Mouse (Mus musculus) kidney, adult 8-10 months (tissue): Measurements from ENCODE around the gene Sap25.

Experiments used
- DNase-seq, 2 experiments: peaks; one replicate each; pipeline ENCODE4 v3.0.0; 2022

Sap25 gene

DNA sequence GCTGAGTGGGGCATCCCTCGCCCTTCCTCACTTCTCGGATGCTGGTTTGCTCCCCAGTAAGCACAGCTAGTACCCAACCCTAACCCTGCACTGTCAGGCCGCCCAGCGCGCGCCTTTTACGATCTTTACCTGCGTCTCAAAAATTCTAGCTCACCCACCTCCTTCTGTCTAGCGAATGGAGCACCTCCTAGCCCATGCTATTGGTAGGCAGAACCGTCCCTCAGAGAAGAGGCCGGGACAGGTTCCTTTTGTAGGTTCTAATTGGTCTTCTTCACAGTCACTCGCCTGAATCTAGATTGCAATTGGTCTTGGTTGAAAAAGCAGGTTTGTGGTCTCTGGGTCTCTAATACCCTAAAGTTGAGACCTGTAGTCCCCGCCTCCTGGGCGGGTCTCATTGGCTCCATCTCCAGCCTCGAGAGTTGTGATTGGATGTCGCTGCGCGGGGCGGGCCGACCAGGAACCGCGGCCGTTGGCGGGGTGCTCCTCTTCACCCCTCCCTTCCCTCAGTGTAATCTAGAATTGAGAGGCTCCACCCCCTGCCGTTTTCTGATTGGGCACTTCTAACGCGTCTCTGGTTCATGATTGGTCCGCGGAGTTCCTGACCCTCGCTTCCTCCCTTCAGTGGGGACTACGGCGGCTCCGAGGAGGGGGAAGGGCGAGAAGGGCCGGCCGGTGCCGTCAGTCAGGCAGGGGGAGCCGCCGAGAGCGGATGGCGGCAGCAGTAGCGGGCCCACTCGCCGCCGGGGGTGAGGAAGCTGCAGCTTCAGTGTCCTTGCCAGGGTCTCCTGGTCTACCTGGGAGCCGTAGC, 12.4 kb upstream of the Sap25 start, which contains the start of the genes Fbxo24, Lrch4 and Gm20605:
TSS of gene Fbxo24 (minus strand) at position 505 of the 808 bp plus-strand sequence.
TSS of gene Lrch4 (plus strand) at position 624 of the 808 bp plus-strand sequence.
TSS of gene Gm20605 (plus strand) at position 678 of the 808 bp plus-strand sequence.
- peak; percentile 100 for DNase-seq

DNA sequence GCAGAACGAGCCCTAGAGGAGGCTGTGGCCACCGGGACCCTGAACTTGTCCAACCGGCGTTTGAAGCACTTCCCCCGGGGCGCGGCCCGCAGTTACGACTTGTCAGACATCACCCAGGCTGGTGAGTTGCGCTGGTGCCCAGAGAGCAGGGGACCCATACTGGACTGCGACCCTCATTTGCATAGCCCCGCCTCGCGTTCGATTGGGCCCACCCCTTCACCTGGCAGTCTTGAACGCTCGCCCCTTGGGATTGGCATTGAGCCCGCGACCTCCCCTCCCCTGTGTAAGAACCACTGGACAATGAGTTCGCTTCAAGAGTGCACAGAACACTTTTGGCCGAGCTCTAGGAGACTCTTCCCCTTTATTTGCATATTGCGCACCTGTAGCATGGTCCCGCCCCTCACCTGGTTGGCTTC, 11.8 kb upstream of the Sap25 start:
- peak; percentile 81 to 83 for DNase-seq

DNA sequence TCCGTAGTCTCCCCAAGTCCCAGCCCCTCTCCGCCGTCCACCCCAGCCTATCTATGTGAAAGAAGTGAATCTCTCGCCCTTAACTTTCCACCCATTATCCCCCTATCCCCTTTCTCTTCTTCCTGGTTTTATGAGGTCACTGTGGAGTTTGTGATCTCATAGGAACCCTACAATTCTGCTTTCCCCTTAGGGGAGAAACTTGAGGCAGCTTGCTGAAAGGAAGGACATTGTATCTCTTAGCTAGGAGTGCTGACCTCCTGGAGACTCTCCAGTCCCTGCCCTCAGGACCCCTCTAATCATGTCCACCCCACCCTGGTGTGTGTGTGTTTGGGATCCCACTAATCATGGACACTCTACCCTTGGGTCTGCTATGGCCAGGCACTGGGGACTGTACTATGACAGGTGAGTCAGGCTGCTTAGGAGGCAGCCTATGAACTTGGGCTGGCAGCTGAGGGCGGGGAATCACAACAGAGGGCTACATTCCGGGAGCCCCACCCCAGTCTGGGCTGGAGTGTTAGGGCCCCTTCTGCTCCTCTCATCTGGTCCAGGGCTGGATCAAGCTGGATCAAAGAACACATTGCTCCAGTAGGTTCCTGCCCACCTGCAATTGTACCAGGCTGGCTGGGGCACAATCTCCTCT, 11.1 kb upstream of the Sap25 start:
- DNase-seq: peak; percentile 68 to 83

GRCm38 (mm10) chr5:137630602-137631001, 10.5 kb upstream of the Sap25 start:
- DNase-seq: peak; percentile 45 to 72

DNA sequence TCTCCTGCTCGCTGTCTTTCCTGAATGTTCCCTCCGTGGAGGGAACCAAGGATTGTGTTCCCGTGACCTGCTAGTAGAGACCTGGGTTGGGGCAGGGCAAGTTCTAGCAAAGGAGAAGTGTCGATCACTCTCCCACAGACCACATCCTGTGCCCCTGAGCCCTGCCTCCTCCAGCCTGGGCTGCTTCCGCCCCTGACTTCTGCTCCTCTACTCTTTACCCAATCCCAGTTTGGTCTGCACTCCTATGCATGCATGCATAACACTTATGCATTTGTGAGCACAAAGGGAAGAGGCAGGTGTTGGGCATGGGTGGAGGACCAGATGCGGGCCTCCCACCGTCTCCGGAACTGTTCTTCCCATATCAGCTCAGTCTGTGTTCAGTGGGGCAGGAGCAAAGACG, 10.0 kb upstream of the Sap25 start:
- peak in 1 of 2 experiments; percentile 32 for DNase-seq

GRCm38 (mm10) chr5:137631591-137631990, 9.5 kb upstream of the Sap25 start:
- DNase-seq: no peak

GRCm38 (mm10) chr5:137633397-137634084, 7.6 kb upstream of the Sap25 start:
- DNase-seq: no peak

DNA sequence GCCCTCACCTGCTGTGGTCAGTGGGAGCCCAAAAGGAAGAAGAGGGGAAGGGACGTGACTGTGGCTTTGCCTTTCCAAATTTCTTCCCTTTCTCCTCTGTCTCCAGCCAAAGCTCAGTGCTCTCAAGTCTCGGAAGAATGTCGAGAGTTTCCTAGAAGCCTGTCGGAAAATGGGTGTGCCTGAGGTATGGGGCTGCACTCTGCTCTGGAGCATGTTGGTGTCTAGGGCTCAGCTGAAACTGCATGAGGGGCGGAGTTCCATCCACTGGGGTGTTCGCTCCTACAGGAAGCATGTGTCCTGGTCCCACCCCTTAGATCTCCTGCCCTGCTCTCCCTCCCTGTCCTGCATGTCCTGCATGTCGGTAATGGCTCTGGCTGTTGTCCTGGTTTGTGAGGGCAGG, 1.7 kb upstream of the Sap25 start:
- DNase-seq: no peak

GRCm38 (mm10) chr5:137642886-137643285, 1.8 kb downstream of the Sap25 start:
- DNase-seq: no peak

GRCm38 (mm10) chr5:137644484-137644883, 3.4 kb downstream of the Sap25 start:
- no peak for DNase-seq

DNA sequence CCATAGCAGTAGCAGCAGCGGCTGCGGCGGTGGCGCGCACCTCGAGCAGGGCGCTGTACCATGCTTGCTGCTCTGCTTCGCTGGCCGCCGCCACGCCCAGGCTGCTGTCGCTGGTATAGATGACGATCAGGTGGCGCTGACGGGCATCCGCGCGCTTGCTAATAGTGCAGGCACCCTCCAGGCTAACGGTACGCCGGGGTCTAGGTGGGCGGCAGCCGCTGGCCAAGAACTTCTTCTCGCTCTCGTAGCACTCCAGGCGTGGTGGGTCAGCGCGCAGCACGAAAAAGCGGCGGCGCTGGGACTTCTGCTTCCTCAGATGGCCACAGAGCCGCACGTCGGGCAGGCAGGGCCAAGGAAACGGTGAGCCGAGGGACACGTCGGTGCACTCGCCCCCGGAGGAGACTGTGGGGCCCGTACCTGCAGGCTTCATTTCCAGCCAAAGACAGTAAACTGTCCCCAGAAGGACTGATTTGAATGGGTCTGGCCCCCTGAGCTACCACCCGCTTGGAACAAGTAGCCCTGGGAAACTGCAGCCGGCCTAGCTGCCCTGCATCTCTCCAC, 4.0 kb downstream of the Sap25 start:
- DNase-seq: no peak

DNA sequence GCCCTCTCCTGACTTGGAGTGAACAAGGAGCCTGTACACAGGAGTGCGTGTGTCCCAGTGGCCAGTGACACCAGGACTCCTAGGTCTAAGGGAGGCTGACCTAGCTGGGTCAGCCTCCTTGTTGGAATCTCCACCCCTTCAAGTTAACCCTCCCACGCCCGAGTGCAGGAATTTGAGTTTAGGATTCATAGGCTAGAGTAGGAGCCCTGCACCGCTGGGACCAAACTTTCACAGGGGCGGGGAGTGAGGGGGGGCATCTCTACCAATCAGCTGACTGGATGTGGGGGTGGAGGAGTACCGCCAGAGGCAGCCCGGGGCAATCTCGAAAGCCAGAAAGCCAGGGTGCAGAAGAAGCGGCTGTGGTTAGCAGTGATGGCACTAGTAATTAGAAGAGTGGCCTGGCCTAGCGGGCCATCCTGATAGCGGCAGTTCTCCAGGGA, 4.5 kb downstream of the Sap25 start, which contains the start of gene Irs3:
TSS of gene Irs3 (minus strand) at position 63 of the 440 bp plus-strand sequence.
- DNase-seq: peak; percentile 27 to 55

GRCm38 (mm10) chr5:137647827-137648601, 6.9 kb downstream of the Sap25 start:
- no peak for DNase-seq

GRCm38 (mm10) chr5:137649251-137649650, 8.1 kb downstream of the Sap25 start:
- DNase-seq: no peak

- no peak for DNase-seq
Observed at GRCm38 (mm10) chr5:137649669-137650571, 8.8 kb downstream of the Sap25 start.

- DNase-seq: peak; percentile 57 to 73
Observed at GRCm38 (mm10) chr5:137652474-137652873, 11.3 kb downstream of the Sap25 start.

- DNase-seq: no peak
Observed at GRCm38 (mm10) chr5:137653366-137653765, 12.2 kb downstream of the Sap25 start.

- DNase-seq: no peak
Observed at GRCm38 (mm10) chr5:137654746-137655145, 13.6 kb downstream of the Sap25 start.

DNA sequence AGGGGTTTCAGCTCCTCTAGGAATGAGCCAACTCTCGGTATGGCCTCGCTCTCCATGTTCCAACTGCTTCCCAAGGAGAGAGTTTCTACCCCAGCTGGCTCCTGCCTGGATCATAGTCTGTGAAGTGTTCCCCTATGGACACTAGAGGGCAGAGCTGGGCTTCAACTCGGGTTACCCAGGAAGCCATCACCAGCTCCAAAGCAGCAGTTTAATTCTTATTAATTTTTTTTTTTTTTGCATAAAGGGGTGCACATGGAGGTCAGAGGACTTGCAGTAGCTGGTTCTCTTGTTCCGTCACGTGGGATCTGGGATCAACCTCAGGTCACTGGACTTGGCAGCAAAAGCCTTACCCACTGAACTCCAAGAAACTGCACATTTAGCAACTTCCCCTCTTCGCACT, 15.8 kb downstream of the Sap25 start:
- DNase-seq: peak; percentile 80 to 87

GRCm38 (mm10) chr5:137660064-137660688, 19.0 kb downstream of the Sap25 start:
- DNase-seq: no peak
